Mouse (Mus musculus) embryo, embryonic 11.5 days (tissue): Measurements from ENCODE around the gene Eed.
A peak's percentile ranks its signal among the peaks of the same experiment; 100 is the strongest.

ENCODE experiments used
- DNase-seq: peaks from one replicate; pipeline ENCODE4 v3.0.0-alpha.2; 2012; ENCODE audit warnings: low read depth, low spot score

Eed gene

DNA sequence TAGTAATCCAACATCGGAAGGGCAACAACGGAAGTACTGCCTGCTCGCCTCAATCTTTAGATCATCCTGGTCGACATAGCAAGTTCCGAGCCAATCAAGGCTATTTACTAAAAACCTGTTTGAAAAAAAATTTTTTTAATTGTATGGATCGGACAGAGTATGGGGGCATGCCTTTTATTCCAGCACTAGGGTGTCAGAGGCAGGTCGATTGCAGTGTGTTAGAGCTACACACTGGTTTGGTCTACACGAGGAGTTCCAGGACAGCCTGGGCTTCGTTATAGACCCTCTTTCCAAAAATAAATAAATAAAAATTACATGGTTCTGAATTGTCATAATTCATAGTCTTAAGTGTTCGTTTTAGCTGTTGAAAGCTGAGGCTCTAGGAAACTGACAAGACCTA, 774 bp upstream of the Eed start:
- no peak for DNase-seq

- peak; percentile 5 for DNase-seq
Observed at GRCm38 (mm10) chr7:89980133-89980484, 674 bp downstream of the Eed start.

DNA sequence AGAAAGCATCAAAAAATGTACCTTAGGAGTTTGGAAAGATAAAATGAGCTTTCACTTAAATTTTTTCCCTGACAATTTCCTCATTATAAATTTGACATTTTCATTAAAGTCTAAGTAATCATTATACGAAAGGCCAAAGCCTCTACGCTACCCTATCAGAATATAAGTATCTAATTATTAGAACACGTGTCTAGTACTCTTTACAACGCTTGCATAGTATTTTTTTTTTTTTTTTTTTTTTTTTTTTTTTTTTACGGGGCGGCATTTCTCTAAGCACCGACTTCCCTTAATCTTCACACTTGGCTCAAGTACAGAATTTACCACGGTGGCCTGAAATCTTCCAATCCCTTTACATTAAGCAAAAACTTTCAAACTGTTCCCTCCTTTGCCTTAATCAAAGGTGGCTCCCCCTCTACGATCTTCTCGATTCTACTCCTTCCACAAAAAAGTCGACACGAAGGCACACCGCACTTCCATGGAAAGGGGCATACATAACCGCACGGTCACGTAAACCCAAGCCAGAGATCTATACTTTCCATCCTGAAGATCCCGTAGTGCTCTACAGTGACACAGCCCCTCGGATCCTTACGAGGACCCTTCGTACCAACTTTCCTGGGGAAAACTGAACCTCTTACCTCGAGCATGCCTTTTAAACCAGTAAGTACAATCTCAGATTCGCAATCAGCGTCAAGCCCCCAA, 1.2 kb downstream of the Eed start:
- peak; percentile 5 for DNase-seq

GRCm38 (mm10) chr7:89976796-89977195, 4.0 kb downstream of the Eed start:
- no peak for DNase-seq

GRCm38 (mm10) chr7:89975571-89975970, 5.2 kb downstream of the Eed start:
- DNase-seq = no peak

DNA sequence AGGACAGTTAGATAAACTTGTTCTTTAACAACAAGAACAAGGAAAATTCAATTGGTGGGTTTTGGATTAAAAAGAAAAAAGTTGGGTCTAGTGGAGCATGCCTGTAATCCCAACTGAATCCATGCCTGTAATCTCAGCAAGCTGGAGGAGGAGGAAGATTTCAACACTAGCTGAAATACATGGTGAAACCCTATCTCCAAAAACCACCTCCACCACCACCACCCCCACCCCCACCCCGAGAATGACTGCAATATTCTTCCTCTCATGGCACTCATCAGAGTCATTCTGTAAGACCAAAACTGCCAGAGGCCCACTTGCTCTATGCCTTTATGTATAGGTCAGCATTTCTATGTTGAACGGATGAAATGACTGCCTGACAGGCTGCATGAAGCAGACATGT, 13.5 kb downstream of the Eed start:
- no peak for DNase-seq

- no peak for DNase-seq
Observed at GRCm38 (mm10) chr7:89966771-89967170, 14.0 kb downstream of the Eed start.

GRCm38 (mm10) chr7:89963135-89963534, 17.6 kb downstream of the Eed start:
- no peak for DNase-seq

DNA sequence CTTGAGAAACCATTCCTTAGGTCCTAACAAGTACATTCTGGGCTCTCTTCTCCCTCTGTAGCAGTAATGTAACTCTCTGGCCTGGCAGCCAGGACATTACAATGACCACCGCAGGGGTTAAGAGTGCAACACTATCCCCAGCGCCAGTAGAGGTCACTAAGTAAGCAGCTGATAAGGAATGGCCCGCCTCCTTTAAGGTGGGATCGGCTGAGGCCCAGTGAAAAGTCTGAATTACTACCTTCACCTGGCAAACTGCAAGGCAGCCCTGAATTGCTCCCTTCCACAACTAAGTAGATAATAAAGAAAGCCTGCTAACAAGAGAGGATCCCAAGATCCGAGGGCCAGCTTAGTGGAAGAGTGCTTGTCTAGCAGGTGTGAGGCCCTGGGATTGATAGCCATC, 23.5 kb downstream of the Eed start:
- no peak for DNase-seq

- DNase-seq = no peak
Observed at GRCm38 (mm10) chr7:89954261-89954660, 26.5 kb downstream of the Eed start.

- no peak for DNase-seq
Observed at GRCm38 (mm10) chr7:89949403-89949802, 31.4 kb downstream of the Eed start.

DNA sequence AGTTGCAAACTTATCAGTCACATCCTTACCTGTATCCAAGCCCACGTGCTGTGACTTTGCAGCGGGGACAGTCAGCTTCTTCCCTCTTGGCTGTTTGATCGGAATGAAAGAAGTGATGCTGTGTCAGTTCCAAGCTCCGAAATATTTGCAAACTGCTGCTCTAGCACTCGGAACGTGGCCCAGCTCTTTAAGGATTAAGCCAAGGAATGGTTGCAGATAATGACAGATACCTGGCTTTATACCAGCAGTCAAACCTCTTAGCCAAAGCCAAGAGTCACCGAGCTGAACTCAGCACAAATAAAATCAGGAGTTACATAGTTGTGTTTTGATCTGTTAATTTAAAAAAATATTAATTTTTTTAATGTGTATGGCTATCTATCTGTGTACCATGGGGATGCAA, 32.8 kb downstream of the Eed start:
- DNase-seq = no peak

DNA sequence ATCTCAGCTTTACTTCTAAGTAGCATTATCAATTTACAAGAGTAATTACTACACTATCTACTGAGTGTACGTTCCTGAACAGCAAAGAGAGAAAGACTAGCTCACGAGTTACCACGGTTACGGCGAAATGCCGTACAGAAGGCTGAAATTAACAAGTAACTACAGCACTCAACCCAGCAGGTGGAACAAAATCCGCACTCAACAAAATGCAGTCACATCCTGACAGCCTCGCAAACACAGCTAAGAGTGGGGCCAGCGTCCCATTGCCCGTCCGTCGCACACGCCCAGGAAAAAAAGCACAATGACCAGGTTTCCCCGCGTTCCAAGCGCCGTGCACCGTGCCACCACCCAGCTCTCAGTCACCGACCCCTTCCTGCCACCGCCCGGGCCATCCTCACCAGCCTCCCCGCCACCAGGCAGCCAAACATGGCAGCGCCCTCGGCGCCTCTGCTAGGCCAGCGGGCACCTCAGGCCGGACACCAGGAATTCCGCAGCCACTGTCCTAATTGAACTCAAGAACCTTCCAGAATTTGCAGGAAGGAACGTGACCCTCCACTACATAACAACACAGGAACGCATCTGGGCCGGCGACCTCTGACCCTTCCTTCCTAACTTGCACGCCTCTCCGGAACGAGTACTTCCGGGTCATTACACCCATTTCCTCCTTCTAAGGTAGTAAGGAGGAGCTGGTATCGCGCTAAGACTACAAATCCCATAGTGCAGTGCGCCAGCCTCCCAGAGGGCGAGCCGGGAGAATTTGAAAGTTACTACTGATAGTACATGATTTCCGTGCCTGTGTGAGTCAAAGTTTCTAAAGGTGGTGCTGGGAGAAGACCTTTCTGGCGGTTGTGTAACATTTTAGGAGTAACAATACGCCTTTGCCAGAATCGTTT, 40.0 kb downstream of the Eed start, which contains the start of gene Hikeshi:
Gene Hikeshi (minus strand): TSS at position 634 of the 893 bp plus-strand sequence.
- DNase-seq = peak; percentile 93

- no peak for DNase-seq
Observed at GRCm38 (mm10) chr7:89939497-89940353, 41.1 kb downstream of the Eed start.

DNA sequence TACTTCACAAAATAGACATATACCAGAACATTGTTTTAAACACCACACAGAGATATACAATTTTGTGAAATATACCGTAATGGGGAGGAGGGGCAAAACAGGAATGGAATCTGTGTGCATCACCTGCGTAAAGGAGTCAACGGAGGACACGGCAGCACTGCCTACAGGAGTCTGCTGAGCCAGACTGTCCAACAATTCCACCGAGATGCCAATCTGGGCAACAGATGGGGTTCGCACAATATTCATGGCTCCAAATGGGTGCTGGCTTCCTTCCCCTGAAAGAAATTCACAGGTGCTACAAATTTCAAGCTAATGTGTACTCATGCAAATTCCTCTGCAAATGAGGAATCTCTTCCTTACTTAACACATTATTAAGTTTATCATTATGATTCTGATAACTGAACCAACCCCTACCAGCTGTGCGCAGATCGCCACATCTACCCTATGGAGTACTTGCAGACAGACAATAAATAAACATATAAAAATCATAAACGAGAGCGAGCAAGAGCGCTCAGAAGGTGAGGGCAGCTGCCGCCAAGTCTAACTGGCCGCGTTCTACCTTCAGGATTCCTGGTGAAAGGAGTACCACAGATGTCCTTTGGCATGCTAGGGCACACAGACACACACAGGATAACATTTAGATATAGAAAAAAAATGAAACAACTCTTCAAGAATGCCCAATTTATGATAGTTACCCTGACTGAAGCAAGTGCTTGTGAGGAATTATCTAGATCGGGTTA, 57.2 kb downstream of the Eed start:
- no peak for DNase-seq

DNA sequence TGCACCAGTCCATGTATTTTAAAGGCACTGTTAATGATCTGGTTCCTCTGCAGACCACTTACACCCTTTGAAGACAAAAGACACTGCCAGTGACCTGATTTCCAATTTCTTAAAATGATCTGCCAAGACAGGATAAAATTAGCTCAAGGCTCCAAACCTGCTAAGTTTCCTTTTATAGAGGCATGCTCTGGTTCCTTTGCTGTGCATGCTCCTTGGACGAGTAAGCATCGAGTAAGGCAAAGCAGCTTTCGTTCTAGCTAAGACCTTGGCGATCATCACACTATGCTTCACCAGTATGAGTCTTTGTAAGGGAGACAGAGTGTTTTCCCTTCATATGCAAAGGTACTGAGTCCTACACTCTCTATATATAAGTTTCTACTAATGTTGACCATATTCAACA, 63.0 kb downstream of the Eed start:
- no peak for DNase-seq

DNA sequence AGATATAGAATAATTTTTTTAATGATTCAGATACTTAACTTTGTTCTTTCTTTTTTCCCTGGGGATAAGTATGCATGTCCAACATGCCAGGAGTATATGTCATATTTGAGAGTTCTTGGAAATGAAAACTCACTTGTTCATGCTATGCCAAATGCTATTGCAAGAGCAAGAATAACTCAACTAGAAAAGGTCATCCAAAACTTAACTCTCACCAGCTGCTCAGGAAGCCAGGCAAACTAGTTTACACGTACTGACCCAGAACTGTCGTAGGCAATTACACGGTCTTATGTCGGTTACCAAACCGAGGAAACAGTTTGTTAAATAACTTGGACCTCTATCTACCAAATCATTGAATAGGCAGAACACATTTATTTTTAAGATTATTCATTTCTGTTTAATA, 64.1 kb downstream of the Eed start:
- DNase-seq = no peak

GRCm38 (mm10) chr7:89913432-89914158, 67.2 kb downstream of the Eed start:
- no peak for DNase-seq

DNA sequence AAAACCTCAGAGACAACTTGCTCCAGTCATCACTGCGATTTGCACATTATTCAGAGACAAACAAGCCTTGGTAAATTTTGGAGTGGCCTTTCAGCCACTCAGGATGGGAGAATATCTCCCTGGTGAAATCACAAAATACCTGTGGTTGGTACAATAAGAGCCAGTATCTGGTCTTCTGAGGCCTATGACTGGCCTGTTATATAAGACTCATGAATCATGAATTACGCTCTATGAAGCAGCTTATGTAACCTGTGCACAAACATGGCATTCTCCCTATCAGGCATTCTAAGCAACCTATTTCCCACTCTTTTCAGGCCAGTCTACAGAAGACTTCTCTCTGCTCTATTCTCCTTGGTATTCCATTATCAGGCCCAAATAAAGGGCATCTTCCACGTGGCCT, 68.4 kb downstream of the Eed start:
- DNase-seq = no peak

- no peak for DNase-seq
Observed at GRCm38 (mm10) chr7:89909711-89910110, 71.1 kb downstream of the Eed start.
